Mouse (Mus musculus) midbrain, postnatal 0 days (tissue): ENCODE data around the gene Olfr921. TPM values are rescaled to one million over a fixed set of nuclear protein-coding genes. Genes with fewer than 3 reads are reported as not detected.

Experiments used
- ATAC-seq: fragments of 200-750 bp; cut with Nextera tagmentation; 2 replicates; pipeline ENCODE4 v1.8.0; 2017; ENCODE audit warnings: moderate number of reproducible peaks, mild to moderate bottlenecking, moderate TSS enrichment, moderate library complexity; ENCODE audit not compliant: low FRiP score
- DNase-seq: peaks from one replicate; pipeline ENCODE4 v3.0.0-alpha.2; 2015; ENCODE audit warnings: low spot score
- H3K27ac ChIP-seq: fragments of 300-500 bp; sonication (generic); 2 replicates; pipeline ENCODE4 v1.5.1; 2014; ENCODE audit warnings: low read depth, mild to moderate bottlenecking, low read length, mixed read lengths
- H3K27me3 ChIP-seq: fragments of 300-500 bp; sonication (generic); 2 replicates; pipeline ENCODE4 v1.6.1; 2014; ENCODE audit warnings: low read length, control low read depth, mixed read lengths; ENCODE audit not compliant: insufficient read depth
- H3K36me3 ChIP-seq: fragments of 300-500 bp; sonication (generic); 2 replicates; pipeline ENCODE4 v1.6.1; 2014; ENCODE audit warnings: low read length, control low read depth, mixed read lengths; ENCODE audit not compliant: insufficient read depth
- H3K4me1 ChIP-seq: fragments of 300-500 bp; sonication (generic); 2 replicates; pipeline ENCODE4 v1.6.1; 2014; ENCODE audit warnings: mild to moderate bottlenecking, control low read depth, antibody characterized with exemption, low read length, mixed read lengths; ENCODE audit not compliant: insufficient read depth
- H3K4me2 ChIP-seq: fragments of 300-500 bp; sonication (generic); 2 replicates; pipeline ENCODE4 v1.6.1; 2014; ENCODE audit warnings: low read depth, mild to moderate bottlenecking, low read length, mixed read lengths; ENCODE audit not compliant: poor library complexity, severe bottlenecking
- H3K4me3 ChIP-seq: fragments of 300-500 bp; sonication (generic); 2 replicates; pipeline ENCODE4 v1.5.1; 2014; ENCODE audit warnings: low read depth, mild to moderate bottlenecking, low read length, moderate library complexity
- H3K9ac ChIP-seq: fragments of 300-500 bp; sonication (generic); replicated peaks from 2 replicates; pipeline ENCODE4 v1.6.1; 2014; ENCODE audit warnings: mild to moderate bottlenecking, low read length, moderate library complexity, mixed read lengths; ENCODE audit not compliant: poor library complexity, severe bottlenecking
- H3K9me3 ChIP-seq: fragments of 300-500 bp; sonication (generic); 2 replicates; pipeline ENCODE4 v1.6.1; 2016; ENCODE audit warnings: low read length, control low read depth
- CTCF ChIP-seq: IDR thresholded peaks from 2 replicates; pipeline ENCODE4 v1.5.1; 2016; ENCODE audit warnings: antibody characterized with exemption, mild to moderate bottlenecking
- WGBS: fragments of 180-500 bp; shearing (Covaris S2); extraction: QIAGEN DNeasy Blood & Tissue Kit; methylation state at CpG from one replicate; pipeline ENCODE4 v1.1.7; 2014; 5-methylcytosine and 5-hydroxymethylcytosine counted together
- polyA plus RNA-seq: library from polyadenylated mRNA; unstranded; fragments of >200 nt; fragmentation: Nextera tagmentation; extraction: Ambion mirVana; gene quantifications from 2 replicates; pipeline ENCODE4 v1.2.1, GENCODE M21; 2015
- total RNA-seq: library from RNA; depleted of rRNA; stranded (reverse); fragments of >200 nt; gene quantifications from 2 replicates; pipeline ENCODE4 v1.2.3, GENCODE M21; 2014; rRNA removed

Olfr921 gene
- total and polyA plus RNA-seq, 2 experiments from 2014 or later = not detected

GRCm38 (mm10) chr9:38792689-38793088 lies 19.8 kb downstream of the Olfr921 start:
- WGBS = 88% methylated on average over 2 of the region's 2 CpGs
- Histone ChIP-seq H3K9me3 (no peaks in the 10 kb centered on the region), H3K4me1 (no peaks in the 10 kb centered on the region), H3K27me3 (no peaks in the 10 kb centered on the region), H3K9ac (no peak overlapping the region), H3K27ac (no peak overlapping the region), H3K36me3 (no peaks in the 10 kb centered on the region), H3K4me3 (no peak overlapping the region), H3K4me2 (no peak overlapping the region)
- TF ChIP-seq CTCF = no peak
- DNase-seq (no peak), ATAC-seq (no peak)

DNA sequence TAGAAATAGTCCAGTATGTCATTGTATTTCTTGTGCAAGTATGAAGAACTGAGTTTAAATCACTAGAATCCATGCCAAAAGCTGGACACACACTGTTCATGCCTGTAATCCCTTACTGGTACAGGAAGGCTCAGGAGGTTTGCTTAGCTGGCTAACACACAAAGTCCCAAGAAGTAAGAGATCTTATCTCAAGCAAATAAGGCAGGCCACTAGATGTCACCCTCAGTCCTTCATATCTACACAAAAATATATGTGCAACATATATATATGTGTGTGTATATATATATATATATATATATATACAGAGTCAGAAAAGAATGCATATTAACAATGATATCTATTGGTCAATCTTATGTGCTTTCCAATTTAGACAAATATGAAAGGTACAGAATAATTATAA lies 32.8 kb downstream of the Olfr921 start:
- no peaks in the 10 kb centered on the region for H3K9me3 ChIP-seq
- DNase-seq = peak; percentile 77
- H3K9ac ChIP-seq = no peak overlapping the region
- no peaks in the 10 kb centered on the region for H3K4me1 ChIP-seq
- TF ChIP-seq CTCF = peak; percentile 65
- H3K27ac ChIP-seq = no peak overlapping the region
- ATAC-seq = peak; percentile 47; the same call in 1 of the 2 replicates
- H3K27me3 ChIP-seq = no peaks in the 10 kb centered on the region
- H3K36me3 ChIP-seq = no peaks in the 10 kb centered on the region
- no peak overlapping the region for H3K4me2 ChIP-seq
- H3K4me3 ChIP-seq = no peak overlapping the region

- DNase-seq = no peak
- no peak for TF ChIP-seq CTCF
Measured at GRCm38 (mm10) chr9:38814314-38814713, 41.4 kb downstream of the Olfr921 start, which contains the start of gene Olfr922. TSS of gene Olfr922 (plus strand) at chr9:38814614.

DNA sequence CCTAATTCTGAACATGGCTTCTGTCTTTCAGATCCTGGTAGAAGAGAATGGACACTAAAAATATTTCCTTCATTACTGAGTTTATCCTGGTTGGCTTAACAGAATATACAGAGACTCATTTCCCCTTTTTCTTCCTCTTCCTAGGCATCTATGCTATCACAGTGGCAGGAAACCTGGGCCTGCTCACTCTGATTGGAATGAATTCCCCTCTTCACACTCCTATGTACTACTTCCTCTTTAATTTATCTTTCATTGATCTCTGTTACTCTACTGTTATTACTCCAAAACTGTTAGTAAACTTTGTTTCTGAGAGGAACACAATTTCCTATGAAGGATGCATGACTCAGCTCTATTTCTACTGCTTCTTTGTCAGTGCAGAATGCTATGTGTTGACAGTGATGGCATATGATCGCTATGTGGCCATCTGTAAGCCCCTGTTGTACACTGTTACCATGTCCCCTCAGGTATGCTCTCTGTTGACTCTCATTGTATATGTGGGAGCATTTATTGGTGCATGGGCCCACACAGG lies 42.7 kb downstream of the Olfr921 start:
- no peak overlapping the region for H3K4me3 ChIP-seq
- H3K27ac ChIP-seq = no peak overlapping the region
- DNase-seq = no peak
- no peak overlapping the region for H3K9ac ChIP-seq
- WGBS = 94% methylated on average over 1 of the region's 1 CpGs
- no peaks in the 10 kb centered on the region for H3K27me3 ChIP-seq
- ATAC-seq = no peak
- H3K4me1 ChIP-seq = no peaks in the 10 kb centered on the region
- TF ChIP-seq CTCF = no peak
- H3K36me3 ChIP-seq = no peaks in the 10 kb centered on the region
- H3K9me3 ChIP-seq = no peaks in the 10 kb centered on the region
- no peak overlapping the region for H3K4me2 ChIP-seq

More at GRCm38 (mm10) chr9:38814314-38814713, 41.4 kb downstream of the Olfr921 start, which contains the start of gene Olfr922:
- ATAC-seq = no peak
- Histone ChIP-seq H3K4me1 (no peaks in the 10 kb centered on the region), H3K9me3 (no peaks in the 10 kb centered on the region), H3K4me2 (no peak within 1 kb of the TSS), H3K27me3 (no peaks in the 10 kb centered on the region), H3K36me3 (no peaks in the 10 kb centered on the region), H3K27ac (no peak within 1 kb of the TSS), H3K4me3 (no peak within 1 kb of the TSS), H3K9ac (no peak within 1 kb of the TSS)
- WGBS = 66% methylated on average over 2 of the region's 2 CpGs

GRCm38 (mm10) chr9:38826245-38826644 lies 53.4 kb downstream of the Olfr921 start, which contains the start of gene Olfr923:
TSS of gene Olfr923 (plus strand) at chr9:38826545.
- DNase-seq (no peak), ATAC-seq (no peak)
- no peak within 1 kb of the TSS for H3K9ac ChIP-seq
- no peaks in the 10 kb centered on the region for H3K27me3 ChIP-seq
- H3K36me3 ChIP-seq = no peaks in the 10 kb centered on the region
- no peak within 1 kb of the TSS for H3K4me2 ChIP-seq
- TF ChIP-seq CTCF = no peak
- H3K4me1 ChIP-seq = no peaks in the 10 kb centered on the region
- no peaks in the 10 kb centered on the region for H3K9me3 ChIP-seq
- H3K4me3 ChIP-seq = no peak within 1 kb of the TSS
- WGBS = 97% methylated on average over 1 of the region's 1 CpGs
- no peak within 1 kb of the TSS for H3K27ac ChIP-seq

Other genes with a start within 250 kb of the Olfr921 start
- not detected in 2 replicates for gene Olfr910, start 235.2 kb upstream of the Olfr921 start, total RNA-seq
- not detected in 2 replicates for gene Olfr910, start 235.2 kb upstream of the Olfr921 start, polyA plus RNA-seq
- not detected in 2 replicates for gene Olfr912, start 192.9 kb upstream of the Olfr921 start, total RNA-seq
- not detected in 2 replicates for gene Olfr912, start 192.9 kb upstream of the Olfr921 start, polyA plus RNA-seq
- not detected in 2 replicates for gene Olfr913, start 180.3 kb upstream of the Olfr921 start, total RNA-seq
- gene Olfr913, start 180.3 kb upstream of the Olfr921 start, polyA plus RNA-seq = not detected in 2 replicates
- gene Olfr914, start 168.0 kb upstream of the Olfr921 start, total RNA-seq = not detected in 2 replicates
- not detected in 2 replicates for gene Olfr914, start 168.0 kb upstream of the Olfr921 start, polyA plus RNA-seq
- not detected in 2 replicates for gene Olfr916, start 113.2 kb upstream of the Olfr921 start, total RNA-seq
- gene Olfr916, start 113.2 kb upstream of the Olfr921 start, polyA plus RNA-seq = not detected in 2 replicates
- not detected in 2 replicates for gene Olfr917, start 107.2 kb upstream of the Olfr921 start, total RNA-seq
- not detected in 2 replicates for gene Olfr917, start 107.2 kb upstream of the Olfr921 start, polyA plus RNA-seq
- gene Olfr918, start 98.5 kb upstream of the Olfr921 start, total RNA-seq = not detected in 2 replicates
- not detected in 2 replicates for gene Olfr918, start 98.5 kb upstream of the Olfr921 start, polyA plus RNA-seq
- not detected in 2 replicates for gene Olfr919, start 69.4 kb upstream of the Olfr921 start, total RNA-seq
- gene Olfr919, start 69.4 kb upstream of the Olfr921 start, polyA plus RNA-seq = not detected in 2 replicates
- gene Vwa5a, start 54.8 kb upstream of the Olfr921 start, total RNA-seq = 9.9 and 11.3 TPM in 2 replicates
- 5.5 and 6.0 TPM in 2 replicates for gene Vwa5a, start 54.8 kb upstream of the Olfr921 start, polyA plus RNA-seq
- gene Olfr920, start 20.8 kb upstream of the Olfr921 start, total RNA-seq = under 0.01 and 0.05 TPM in 2 replicates
- 0.02 and 0.04 TPM in 2 replicates for gene Olfr920, start 20.8 kb upstream of the Olfr921 start, polyA plus RNA-seq
- gene Olfr922, start 41.5 kb downstream of the Olfr921 start, total RNA-seq = not detected in 2 replicates
- gene Olfr922, start 41.5 kb downstream of the Olfr921 start, polyA plus RNA-seq = not detected in 2 replicates
- gene Olfr923, start 53.5 kb downstream of the Olfr921 start, total RNA-seq = not detected in 2 replicates
- gene Olfr923, start 53.5 kb downstream of the Olfr921 start, polyA plus RNA-seq = not detected in 2 replicates
- not detected in 2 replicates for gene Olfr924, start 71.4 kb downstream of the Olfr921 start, total RNA-seq
- gene Olfr924, start 71.4 kb downstream of the Olfr921 start, polyA plus RNA-seq = not detected in 2 replicates
- gene Olfr26, start 82.0 kb downstream of the Olfr921 start, total RNA-seq = not detected in 2 replicates
- not detected in 2 replicates for gene Olfr26, start 82.0 kb downstream of the Olfr921 start, polyA plus RNA-seq
- gene Olfr926, start 104.1 kb downstream of the Olfr921 start, total RNA-seq = not detected in 2 replicates
- not detected in 2 replicates for gene Olfr926, start 104.1 kb downstream of the Olfr921 start, polyA plus RNA-seq
- gene Olfr930, start 156.7 kb downstream of the Olfr921 start, total RNA-seq = not detected in 2 replicates
- not detected in 2 replicates for gene Olfr930, start 156.7 kb downstream of the Olfr921 start, polyA plus RNA-seq
- not detected in 2 replicates for gene Olfr933, start 199.2 kb downstream of the Olfr921 start, total RNA-seq
- not detected in 2 replicates for gene Olfr933, start 199.2 kb downstream of the Olfr921 start, polyA plus RNA-seq
- not detected in 2 replicates for gene Olfr934, start 215.2 kb downstream of the Olfr921 start, total RNA-seq
- gene Olfr934, start 215.2 kb downstream of the Olfr921 start, polyA plus RNA-seq = not detected in 2 replicates
- gene Olfr935, start 226.6 kb downstream of the Olfr921 start, total RNA-seq = not detected in 2 replicates
- gene Olfr935, start 226.6 kb downstream of the Olfr921 start, polyA plus RNA-seq = not detected in 2 replicates